Mouse (Mus musculus) midbrain, embryonic 12.5 days (tissue): ENCODE data around the gene Gpatch1. TPM values are rescaled to one million over a fixed set of nuclear protein-coding genes. Genes with fewer than 3 reads are reported as not detected.
"Not testable (repeated sequence)": the region's sequence is repeated elsewhere in the genome, so short reads cannot be mapped to it uniquely, and the experiment has no call there.

Experiments
- ATAC-seq: fragments of 200-750 bp; cut with Nextera tagmentation; 2 replicates; pipeline ENCODE4 v1.8.0; 2017; ENCODE audit warnings: low read depth, moderate TSS enrichment, moderate library complexity; ENCODE audit not compliant: low FRiP score
- H3K27ac ChIP-seq: fragments of 300-500 bp; sonication (generic); replicated peaks from 2 replicates; pipeline ENCODE4 v1.5.1; 2016; ENCODE audit warnings: mild to moderate bottlenecking
- H3K27me3 ChIP-seq: fragments of 300-500 bp; sonication (generic); 2 replicates; pipeline ENCODE4 v1.6.1; 2016; ENCODE audit warnings: mild to moderate bottlenecking
- H3K36me3 ChIP-seq: fragments of 300-500 bp; sonication (generic); 2 replicates; pipeline ENCODE4 v1.6.1; 2016
- H3K4me1 ChIP-seq: fragments of 300-500 bp; sonication (generic); 2 replicates; pipeline ENCODE4 v1.6.1; 2016
- H3K4me2 ChIP-seq: fragments of 300-500 bp; sonication (generic); replicated peaks from 2 replicates; pipeline ENCODE4 v1.6.1; 2016; ENCODE audit warnings: mild to moderate bottlenecking, moderate library complexity
- H3K4me3 ChIP-seq: fragments of 300-500 bp; sonication (generic); 2 replicates; pipeline ENCODE4 v1.5.1; 2016; ENCODE audit warnings: mild to moderate bottlenecking
- H3K9ac ChIP-seq: fragments of 300-500 bp; sonication (generic); replicated peaks from 2 replicates; pipeline ENCODE4 v1.6.1; 2016; ENCODE audit warnings: mild to moderate bottlenecking, moderate library complexity
- H3K9me3 ChIP-seq: fragments of 300-500 bp; sonication (generic); 2 replicates; pipeline ENCODE4 v1.6.1; 2016; ENCODE audit warnings: mild to moderate bottlenecking
- WGBS: fragments of 180-500 bp; shearing (Covaris S2); methylation state at CpG from one replicate; pipeline ENCODE4 v1.1.7; 2016; 5-methylcytosine and 5-hydroxymethylcytosine counted together
- polyA plus RNA-seq: library from polyadenylated mRNA; unstranded; fragments of >200 nt; fragmentation: Nextera tagmentation; extraction: Ambion mirVana; gene quantifications from 2 replicates; pipeline ENCODE4 v1.2.1, GENCODE M21; 2016

Gene Gpatch1
- polyA plus RNA-seq, 1 experiment from 2014 or later: 19.6 TPM

- H3K4me2 ChIP-seq: no peak overlapping the region
- H3K9ac ChIP-seq: no peak overlapping the region
- H3K4me3 ChIP-seq: no peak overlapping the region
- H3K27me3 ChIP-seq: peaks cover 10% of the 10 kb centered on the region; the same call in 1 of the 2 replicates
- 7% methylated on average over 7 of the region's 7 CpGs for WGBS
- no peaks in the 10 kb centered on the region for H3K36me3 ChIP-seq
- no peak for ATAC-seq
- H3K27ac ChIP-seq: no peak overlapping the region
- H3K9me3 ChIP-seq: no peaks in the 10 kb centered on the region
- no peaks in the 10 kb centered on the region for H3K4me1 ChIP-seq
Measured at GRCm38 (mm10) chr7:35264746-35265145, 53.5 kb downstream of the Gpatch1 start.

DNA sequence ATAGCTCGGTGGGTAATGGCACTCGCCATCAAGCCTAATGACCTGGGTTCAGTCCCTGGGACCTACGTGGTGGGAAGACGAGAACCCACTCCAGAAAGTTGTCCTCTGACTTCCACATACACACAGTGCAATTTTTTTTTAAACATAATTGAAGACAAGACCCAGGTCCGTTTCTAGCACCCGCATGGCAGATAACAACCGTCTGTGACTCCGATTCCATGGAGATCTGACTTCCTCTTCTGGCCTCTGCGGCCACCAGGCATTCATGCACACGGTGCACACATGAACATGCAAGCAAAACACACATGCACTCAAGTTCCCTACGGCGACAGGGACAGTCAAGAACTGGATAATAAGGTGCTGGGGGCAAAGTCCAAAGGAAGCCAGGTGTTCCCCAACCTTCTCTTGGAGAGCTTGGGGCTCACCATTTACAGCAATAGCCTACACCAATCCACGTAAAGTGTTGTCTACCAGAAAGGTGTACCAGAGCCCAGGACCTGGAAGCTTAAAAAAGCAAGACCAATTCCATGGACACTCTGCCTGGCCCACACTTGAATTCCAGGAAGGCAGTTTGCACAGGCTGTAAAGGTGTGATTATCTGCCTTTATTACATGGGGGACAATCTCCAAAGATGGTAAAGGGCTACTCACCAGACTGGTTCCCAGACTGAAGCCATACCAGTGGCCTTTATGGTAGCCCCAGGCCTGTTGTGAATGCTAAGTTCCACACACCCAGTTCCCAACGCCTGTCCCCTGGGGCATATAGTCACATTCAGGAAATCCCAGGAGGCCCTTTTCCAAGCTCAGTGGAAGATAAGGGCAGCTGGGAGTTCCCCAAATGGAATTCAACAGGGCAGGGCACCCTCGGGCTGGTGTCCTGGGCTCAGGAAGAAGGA, 54.4 kb downstream of the Gpatch1 start:
- no peaks in the 10 kb centered on the region for H3K36me3 ChIP-seq
- no peak overlapping the region for H3K4me3 ChIP-seq
- H3K9me3 ChIP-seq: no peaks in the 10 kb centered on the region
- 87% methylated on average over 15 of the region's 15 CpGs for WGBS
- H3K4me1 ChIP-seq: no peaks in the 10 kb centered on the region
- no peak for ATAC-seq
- H3K9ac ChIP-seq: no peak overlapping the region
- peaks cover 10% of the 10 kb centered on the region; the same call in 1 of the 2 replicates for H3K27me3 ChIP-seq
- H3K27ac ChIP-seq: no peak overlapping the region
- H3K4me2 ChIP-seq: no peak overlapping the region

GRCm38 (mm10) chr7:35259384-35259783, 58.9 kb downstream of the Gpatch1 start:
- no peak for ATAC-seq
- H3K4me2 ChIP-seq: no peak overlapping the region
- 85% methylated on average over 8 of the region's 8 CpGs for WGBS

GRCm38 (mm10) chr7:35258294-35258693, 59.9 kb downstream of the Gpatch1 start:
- ATAC-seq: no peak
- Histone ChIP-seq H3K9ac (no peak overlapping the region), H3K9me3 (no peaks in the 10 kb centered on the region), H3K4me1 (no peaks in the 10 kb centered on the region), H3K27me3 (peaks cover 4% of the 10 kb centered on the region; the same call in 1 of the 2 replicates), H3K4me3 (no peak overlapping the region), H3K27ac (no peak overlapping the region), H3K36me3 (no peaks in the 10 kb centered on the region), H3K4me2 (no peak overlapping the region)
- 65% methylated on average over 7 of the region's 7 CpGs for WGBS

More at GRCm38 (mm10) chr7:35259384-35259783, 58.9 kb downstream of the Gpatch1 start:
- H3K4me3 ChIP-seq: no peak overlapping the region
- H3K27me3 ChIP-seq: peaks cover 10% of the 10 kb centered on the region; the same call in 1 of the 2 replicates
- no peak overlapping the region for H3K9ac ChIP-seq
- no peaks in the 10 kb centered on the region for H3K36me3 ChIP-seq
- no peak overlapping the region for H3K27ac ChIP-seq
- no peaks in the 10 kb centered on the region for H3K4me1 ChIP-seq
- H3K9me3 ChIP-seq: no peaks in the 10 kb centered on the region

- Histone ChIP-seq H3K4me3 (peak overlapping the region; percentile 27), H3K27me3 (no peaks in the 10 kb centered on the region), H3K36me3 (no peaks in the 10 kb centered on the region), H3K27ac (no peak overlapping the region), H3K4me1 (peaks cover 4% of the 10 kb centered on the region; the same call in 1 of the 2 replicates), H3K9ac (no peak overlapping the region), H3K9me3 (no peaks in the 10 kb centered on the region), H3K4me2 (peak overlapping the region; percentile 44)
- WGBS: 11% methylated on average over 13 of the region's 13 CpGs
- peak; percentile 79 for ATAC-seq
Measured at GRCm38 (mm10) chr7:35252041-35252558, 66.1 kb downstream of the Gpatch1 start.

DNA sequence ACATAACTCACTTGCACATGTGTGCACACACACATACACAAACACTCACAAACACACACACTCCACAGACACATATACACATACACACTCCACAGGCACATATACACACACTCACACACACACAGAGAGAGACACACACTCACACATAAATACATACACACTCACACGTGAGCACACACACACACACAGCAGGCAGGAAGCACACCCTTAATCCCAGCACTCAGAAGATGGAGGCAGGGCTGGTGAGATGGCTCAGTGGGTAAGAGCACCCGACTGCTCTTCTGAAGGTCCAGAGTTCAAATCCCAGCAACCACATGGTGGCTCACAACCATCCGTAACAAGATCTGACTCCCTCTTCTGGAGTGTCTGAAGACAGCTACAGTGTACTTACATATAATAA, 80.3 kb downstream of the Gpatch1 start:
- not testable (repeated sequence) for ATAC-seq, H3K4me2 ChIP-seq, H3K36me3 ChIP-seq, H3K27ac ChIP-seq, H3K27me3 ChIP-seq, H3K9ac ChIP-seq, H3K4me3 ChIP-seq, H3K9me3 ChIP-seq, H3K4me1 ChIP-seq
- WGBS: 50% methylated on average over 2 of the region's 3 CpGs

GRCm38 (mm10) chr7:35235308-35235707, 82.9 kb downstream of the Gpatch1 start:
- H3K4me2 ChIP-seq: peak overlapping the region; percentile 55
- peaks cover 10% of the 10 kb centered on the region for H3K4me1 ChIP-seq
- no peaks in the 10 kb centered on the region for H3K36me3 ChIP-seq
- 20% methylated on average over 9 of the region's 9 CpGs for WGBS
- peak overlapping the region; percentile 91 for H3K27ac ChIP-seq
- peak overlapping the region; percentile 65 for H3K4me3 ChIP-seq
- H3K9me3 ChIP-seq: 0 out of 2 replicates have a peak, but pooled peaks cover 3% of the 10 kb centered on the region
- no peaks in the 10 kb centered on the region for H3K27me3 ChIP-seq
- peak; percentile 68 for ATAC-seq
- H3K9ac ChIP-seq: peak overlapping the region; percentile 63

- no peaks in the 10 kb centered on the region for H3K27me3 ChIP-seq
- peak; percentile 94 for ATAC-seq
- H3K4me1 ChIP-seq: peaks cover 10% of the 10 kb centered on the region
- H3K9me3 ChIP-seq: 0 out of 2 replicates have a peak, but pooled peaks cover 3% of the 10 kb centered on the region
- peak overlapping the region; percentile 56 for H3K4me2 ChIP-seq
- peak overlapping the region; percentile 63 for H3K9ac ChIP-seq
- H3K36me3 ChIP-seq: no peaks in the 10 kb centered on the region
- H3K4me3 ChIP-seq: peak overlapping the region; percentile 65
- peak overlapping the region; percentile 91 for H3K27ac ChIP-seq
- under 1% methylated on average over 45 of the region's 45 CpGs for WGBS
Measured at GRCm38 (mm10) chr7:35234361-35235245, 83.6 kb downstream of the Gpatch1 start.

- H3K36me3 ChIP-seq: no peaks in the 10 kb centered on the region
- ATAC-seq: no peak
- H3K4me2 ChIP-seq: peak overlapping the region; percentile 56
- 39% methylated on average over 12 of the region's 12 CpGs for WGBS
- 0 out of 2 replicates have a peak, but pooled peaks cover 3% of the 10 kb centered on the region for H3K9me3 ChIP-seq
- peak overlapping the region; percentile 91 for H3K27ac ChIP-seq
- peak overlapping the region; percentile 60 for H3K9ac ChIP-seq
- H3K27me3 ChIP-seq: no peaks in the 10 kb centered on the region
- H3K4me1 ChIP-seq: peaks cover 10% of the 10 kb centered on the region
- peak overlapping the region; percentile 65 for H3K4me3 ChIP-seq
Measured at GRCm38 (mm10) chr7:35233861-35234260, 84.4 kb downstream of the Gpatch1 start.

DNA sequence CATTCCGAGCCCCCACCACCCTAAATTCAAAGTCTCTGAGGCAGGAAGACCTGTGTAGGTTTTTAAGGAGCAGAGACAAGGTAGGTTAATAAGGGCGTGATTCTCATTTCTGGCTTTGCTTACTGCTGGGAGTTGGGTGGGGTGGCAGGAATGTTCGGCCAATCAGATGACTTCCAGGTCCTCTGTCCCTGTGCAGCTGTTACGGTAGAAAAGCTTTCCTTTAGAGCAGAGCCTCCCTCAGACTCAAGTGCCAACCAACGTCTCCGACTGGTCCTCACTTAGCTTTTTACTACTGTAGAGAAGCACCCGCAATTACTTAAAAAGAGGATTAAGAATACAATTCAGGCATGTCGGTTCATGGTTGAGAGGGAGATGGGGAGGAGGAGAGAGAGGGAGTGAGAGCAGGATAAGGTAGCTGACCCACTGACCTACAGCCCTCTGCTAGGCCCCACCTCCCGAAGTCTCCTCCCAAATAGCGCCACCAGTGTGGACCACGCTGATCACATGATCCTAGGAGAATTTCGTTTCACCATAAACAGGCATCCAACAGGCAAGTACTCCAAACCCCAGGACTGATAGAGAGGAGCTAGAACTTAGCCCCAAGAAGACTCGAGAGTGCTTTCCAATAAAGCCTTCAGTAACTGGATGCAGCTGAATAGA, 85.3 kb downstream of the Gpatch1 start:
- Histone ChIP-seq H3K4me2 (no peak overlapping the region), H3K36me3 (no peaks in the 10 kb centered on the region), H3K4me1 (peaks cover 10% of the 10 kb centered on the region), H3K4me3 (no peak overlapping the region), H3K9me3 (0 out of 2 replicates have a peak, but pooled peaks cover 3% of the 10 kb centered on the region), H3K27ac (no peak overlapping the region), H3K9ac (no peak overlapping the region), H3K27me3 (no peaks in the 10 kb centered on the region)
- ATAC-seq: no peak
- WGBS: 26% methylated on average over 13 of the region's 13 CpGs

- no peak for ATAC-seq
- H3K4me3 ChIP-seq: no peak overlapping the region
- 72% methylated on average over 3 of the region's 3 CpGs for WGBS
- peaks cover 5% of the 10 kb centered on the region; the same call in 1 of the 2 replicates for H3K4me1 ChIP-seq
- no peaks in the 10 kb centered on the region for H3K36me3 ChIP-seq
- no peak overlapping the region for H3K9ac ChIP-seq
- H3K9me3 ChIP-seq: 0 out of 2 replicates have a peak, but pooled peaks cover 3% of the 10 kb centered on the region
- H3K4me2 ChIP-seq: no peak overlapping the region
- no peaks in the 10 kb centered on the region for H3K27me3 ChIP-seq
- H3K27ac ChIP-seq: no peak overlapping the region
Measured at GRCm38 (mm10) chr7:35230333-35230732, 87.9 kb downstream of the Gpatch1 start.
